Mouse (Mus musculus) forebrain, embryonic 10.5 days (tissue): ENCODE data around the gene Cryzl2. TPM values are rescaled to one million over a fixed set of nuclear protein-coding genes. Genes with fewer than 3 reads are reported as not detected.

ENCODE experiments used
- DNase-seq: peaks from one replicate; pipeline ENCODE4 v3.0.0-alpha.2; 2017; ENCODE audit warnings: low spot score; ENCODE audit errors: extremely low spot score
- H3K27ac ChIP-seq: fragments of 300-500 bp; sonication (generic); 2 replicates; pipeline ENCODE4 v1.5.1; 2016; ENCODE audit warnings: mild to moderate bottlenecking
- H3K27me3 ChIP-seq: fragments of 300-500 bp; sonication (generic); 2 replicates; pipeline ENCODE4 v1.6.1; 2016; ENCODE audit warnings: mild to moderate bottlenecking; ENCODE audit not compliant: poor library complexity, severe bottlenecking
- H3K36me3 ChIP-seq: fragments of 300-500 bp; sonication (generic); replicated peaks from 2 replicates; pipeline ENCODE4 v1.6.1; 2016; ENCODE audit warnings: mild to moderate bottlenecking, moderate library complexity
- H3K4me1 ChIP-seq: fragments of 300-500 bp; sonication (generic); 2 replicates; pipeline ENCODE4 v1.6.1; 2016
- H3K4me3 ChIP-seq: fragments of 300-500 bp; sonication (generic); 2 replicates; pipeline ENCODE4 v1.5.1; 2016; ENCODE audit warnings: mild to moderate bottlenecking, moderate library complexity
- H3K9me3 ChIP-seq: fragments of 300-500 bp; sonication (generic); 2 replicates; pipeline ENCODE4 v1.6.1; 2016; ENCODE audit warnings: mild to moderate bottlenecking, moderate library complexity
- WGBS: fragments of 180-500 bp; shearing (Covaris S2); methylation state at CpG from one replicate; pipeline ENCODE4 v1.1.7; 2016; 5-methylcytosine and 5-hydroxymethylcytosine counted together
- polyA plus RNA-seq: library from polyadenylated mRNA; unstranded; fragments of >200 nt; fragmentation: Nextera tagmentation; extraction: Ambion mirVana; gene quantifications from 2 replicates; pipeline ENCODE4 v1.2.1, GENCODE M21; 2016

Cryzl2 gene
- polyA plus RNA-seq, 1 experiment from 2014 or later: 6.7 TPM

GRCm38 (mm10) chr1:157465194-157465593 lies 6.8 kb downstream of the Cryzl2 start:
- Histone ChIP-seq H3K4me1 (peaks cover 6% of the 10 kb centered on the region; the same call in 1 of the 2 replicates), H3K36me3 (no peaks in the 10 kb centered on the region), H3K27ac (no peak overlapping the region), H3K4me3 (no peak overlapping the region), H3K9me3 (no peaks in the 10 kb centered on the region), H3K27me3 (peaks cover 20% of the 10 kb centered on the region)
- WGBS: 79% methylated on average over 3 of the region's 3 CpGs
- DNase-seq: no peak

- DNase-seq: no peak
- Histone ChIP-seq H3K4me1 (no peaks in the 10 kb centered on the region), H3K9me3 (no peaks in the 10 kb centered on the region), H3K4me3 (no peak overlapping the region), H3K36me3 (no peaks in the 10 kb centered on the region), H3K27ac (no peak overlapping the region), H3K27me3 (no peaks in the 10 kb centered on the region)
- 95% methylated on average over 8 of the region's 8 CpGs for WGBS
Observed at GRCm38 (mm10) chr1:157467866-157468265, 9.5 kb downstream of the Cryzl2 start.

- Histone ChIP-seq H3K4me3 (no peak overlapping the region), H3K36me3 (no peaks in the 10 kb centered on the region), H3K27me3 (no peaks in the 10 kb centered on the region), H3K4me1 (peaks cover 8% of the 10 kb centered on the region), H3K9me3 (no peaks in the 10 kb centered on the region), H3K27ac (no peak overlapping the region)
- 93% methylated on average over 9 of the region's 9 CpGs for WGBS
- no peak for DNase-seq
Observed at GRCm38 (mm10) chr1:157470761-157471386, 12.5 kb downstream of the Cryzl2 start.

- H3K36me3 ChIP-seq: no peaks in the 10 kb centered on the region
- 92% methylated on average over 7 of the region's 7 CpGs for WGBS
- peaks cover 8% of the 10 kb centered on the region for H3K4me1 ChIP-seq
- no peak overlapping the region for H3K27ac ChIP-seq
- no peak for DNase-seq
- H3K27me3 ChIP-seq: no peaks in the 10 kb centered on the region
- no peak overlapping the region for H3K4me3 ChIP-seq
- no peaks in the 10 kb centered on the region for H3K9me3 ChIP-seq
Observed at GRCm38 (mm10) chr1:157472716-157473115, 14.3 kb downstream of the Cryzl2 start.

GRCm38 (mm10) chr1:157474865-157475264 lies 16.5 kb downstream of the Cryzl2 start:
- Histone ChIP-seq H3K27me3 (no peaks in the 10 kb centered on the region), H3K4me1 (peaks cover 8% of the 10 kb centered on the region), H3K36me3 (no peaks in the 10 kb centered on the region), H3K4me3 (no peak overlapping the region), H3K9me3 (no peaks in the 10 kb centered on the region), H3K27ac (no peak overlapping the region)
- WGBS: 94% methylated on average over 8 of the region's 8 CpGs
- no peak for DNase-seq

GRCm38 (mm10) chr1:157476231-157476630 lies 17.9 kb downstream of the Cryzl2 start:
- no peak for DNase-seq
- Histone ChIP-seq H3K27me3 (no peaks in the 10 kb centered on the region), H3K9me3 (no peaks in the 10 kb centered on the region), H3K4me1 (peaks cover 14% of the 10 kb centered on the region), H3K4me3 (no peak overlapping the region), H3K27ac (no peak overlapping the region), H3K36me3 (no peaks in the 10 kb centered on the region)
- WGBS: 87% methylated on average over 2 of the region's 2 CpGs

- peaks cover 6% of the 10 kb centered on the region for H3K4me1 ChIP-seq
- no peaks in the 10 kb centered on the region for H3K27me3 ChIP-seq
- H3K36me3 ChIP-seq: no peaks in the 10 kb centered on the region
- no peaks in the 10 kb centered on the region for H3K9me3 ChIP-seq
- H3K27ac ChIP-seq: no peak overlapping the region
- no peak overlapping the region for H3K4me3 ChIP-seq
- WGBS: 30% methylated on average over 9 of the region's 9 CpGs
- no peak for DNase-seq
Observed at GRCm38 (mm10) chr1:157480090-157480489, 21.7 kb downstream of the Cryzl2 start.

GRCm38 (mm10) chr1:157480901-157481300 lies 22.5 kb downstream of the Cryzl2 start:
- Histone ChIP-seq H3K4me1 (peaks cover 6% of the 10 kb centered on the region), H3K27me3 (no peaks in the 10 kb centered on the region), H3K9me3 (no peaks in the 10 kb centered on the region), H3K27ac (no peak overlapping the region), H3K4me3 (no peak overlapping the region), H3K36me3 (no peaks in the 10 kb centered on the region)
- 80% methylated on average over 3 of the region's 3 CpGs for WGBS
- DNase-seq: no peak

- Histone ChIP-seq H3K36me3 (no peaks in the 10 kb centered on the region), H3K4me1 (peaks cover 6% of the 10 kb centered on the region), H3K27ac (no peak overlapping the region), H3K27me3 (no peaks in the 10 kb centered on the region), H3K4me3 (no peak overlapping the region), H3K9me3 (no peaks in the 10 kb centered on the region)
- WGBS: 92% methylated on average over 6 of the region's 6 CpGs
- DNase-seq: no peak
Observed at GRCm38 (mm10) chr1:157481666-157482065, 23.3 kb downstream of the Cryzl2 start.

- Histone ChIP-seq H3K27ac (no peak overlapping the region), H3K4me1 (peaks cover 6% of the 10 kb centered on the region), H3K27me3 (no peaks in the 10 kb centered on the region), H3K9me3 (no peaks in the 10 kb centered on the region), H3K36me3 (no peaks in the 10 kb centered on the region), H3K4me3 (no peak overlapping the region)
- 95% methylated on average over 4 of the region's 4 CpGs for WGBS
- no peak for DNase-seq
Observed at GRCm38 (mm10) chr1:157484161-157484560, 25.8 kb downstream of the Cryzl2 start.

- Histone ChIP-seq H3K36me3 (no peaks in the 10 kb centered on the region), H3K9me3 (no peaks in the 10 kb centered on the region; the same call in 1 of the 2 replicates), H3K27me3 (no peaks in the 10 kb centered on the region), H3K27ac (no peak overlapping the region), H3K4me1 (peaks cover 5% of the 10 kb centered on the region; the same call in 1 of the 2 replicates), H3K4me3 (no peak overlapping the region)
- DNase-seq: no peak
- 81% methylated on average over 1 of the region's 1 CpGs for WGBS
Observed at GRCm38 (mm10) chr1:157500657-157501056, 42.3 kb downstream of the Cryzl2 start.

- 93% methylated on average over 6 of the region's 6 CpGs for WGBS
Observed at GRCm38 (mm10) chr1:157501352-157501945, 43.1 kb downstream of the Cryzl2 start.

GRCm38 (mm10) chr1:157503071-157503470 lies 44.7 kb downstream of the Cryzl2 start:
- H3K9me3 ChIP-seq: no peaks in the 10 kb centered on the region; the same call in 1 of the 2 replicates
- H3K27me3 ChIP-seq: no peaks in the 10 kb centered on the region
- H3K4me1 ChIP-seq: peaks cover 12% of the 10 kb centered on the region
- H3K4me3 ChIP-seq: no peak overlapping the region
- no peak for DNase-seq
- no peak overlapping the region for H3K27ac ChIP-seq
- 90% methylated on average over 6 of the region's 6 CpGs for WGBS
- H3K36me3 ChIP-seq: no peaks in the 10 kb centered on the region

More at GRCm38 (mm10) chr1:157501352-157501945, 43.1 kb downstream of the Cryzl2 start:
- Histone ChIP-seq H3K27me3 (no peaks in the 10 kb centered on the region), H3K4me1 (peaks cover 5% of the 10 kb centered on the region; the same call in 1 of the 2 replicates), H3K27ac (no peak overlapping the region), H3K4me3 (no peak overlapping the region), H3K36me3 (no peaks in the 10 kb centered on the region), H3K9me3 (no peaks in the 10 kb centered on the region; the same call in 1 of the 2 replicates)
- no peak for DNase-seq
